Mouse (Mus musculus): ENCODE data around the gene Cnih4.

Cnih4 gene

DNA sequence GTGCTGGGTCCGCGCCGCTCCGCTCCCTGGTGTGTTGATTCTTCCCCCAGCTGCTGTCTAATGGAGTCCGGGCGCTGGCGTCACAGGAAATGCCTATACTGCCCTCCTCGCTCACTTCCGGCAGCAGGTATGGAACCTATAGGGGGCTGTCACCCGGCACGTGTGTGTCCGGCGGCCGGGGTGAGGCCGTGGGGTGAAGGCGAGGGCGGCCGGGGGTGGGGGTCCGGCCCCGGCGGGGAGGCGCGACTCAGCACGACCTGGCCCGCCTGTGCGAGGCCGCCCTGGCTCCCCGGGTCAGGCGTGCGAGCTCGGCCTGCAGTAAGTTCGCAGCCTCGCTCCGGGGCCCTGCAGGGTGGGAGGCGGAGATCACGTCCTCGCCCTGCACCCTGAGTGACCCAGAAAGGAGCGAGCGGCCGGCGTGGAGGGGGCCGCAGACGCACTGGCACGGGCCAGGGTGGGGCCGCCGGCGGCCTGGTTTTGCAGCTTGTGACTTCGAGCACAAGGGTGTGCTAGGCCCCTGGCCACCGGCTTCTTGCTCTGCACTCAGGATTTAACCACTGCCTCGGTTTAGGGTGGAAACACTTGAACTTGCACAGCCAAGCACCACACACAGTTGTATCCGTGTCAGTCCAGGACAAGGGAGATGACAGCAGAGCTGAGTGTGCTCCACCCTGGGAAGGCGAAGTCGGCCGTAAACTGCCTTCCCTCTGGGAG is 67.6 kb downstream of the Cnih4 start, which contains the start of gene Wdr26:
Gene Wdr26 (minus strand): TSS at position 82 of the 714 bp plus-strand sequence.
- DNase-seq, result peak; percentile 76 to 78

DNA sequence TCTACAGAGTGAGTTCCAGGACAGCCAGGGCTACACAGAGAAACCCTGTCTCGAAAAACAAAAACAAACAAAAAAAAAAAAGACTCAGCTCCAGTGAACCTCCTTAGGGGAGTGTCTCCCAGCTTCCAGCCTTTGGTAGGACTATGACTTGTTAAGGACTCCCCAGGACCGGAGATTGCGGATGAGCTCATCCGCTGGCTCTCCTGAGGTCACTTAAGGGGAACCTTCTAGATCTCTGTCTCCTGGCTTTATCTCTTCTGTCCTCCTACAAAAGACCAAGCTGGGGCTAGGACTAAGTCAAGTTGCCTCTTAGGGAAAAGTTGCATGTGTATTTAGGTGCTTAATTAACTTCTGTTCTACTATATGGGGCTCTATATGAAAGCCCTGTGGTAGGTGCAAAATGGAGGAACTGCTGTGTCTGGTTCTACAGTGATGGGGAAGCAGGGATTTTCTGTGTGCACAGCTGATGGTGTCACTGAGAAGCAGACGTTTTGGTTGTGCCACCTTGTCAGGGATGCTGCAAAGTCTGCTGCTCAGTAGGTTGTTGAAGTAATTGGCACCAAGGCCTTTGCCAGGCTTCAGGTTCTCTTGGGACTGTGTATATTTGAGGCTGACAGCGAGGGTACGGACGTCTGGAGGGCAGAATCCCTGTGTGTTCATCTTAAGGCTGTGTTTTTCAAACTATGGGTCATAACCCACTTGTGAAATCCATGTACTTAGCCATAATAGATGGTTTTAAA is 70.0 kb downstream of the Cnih4 start:
- no peak for DNase-seq

DNA sequence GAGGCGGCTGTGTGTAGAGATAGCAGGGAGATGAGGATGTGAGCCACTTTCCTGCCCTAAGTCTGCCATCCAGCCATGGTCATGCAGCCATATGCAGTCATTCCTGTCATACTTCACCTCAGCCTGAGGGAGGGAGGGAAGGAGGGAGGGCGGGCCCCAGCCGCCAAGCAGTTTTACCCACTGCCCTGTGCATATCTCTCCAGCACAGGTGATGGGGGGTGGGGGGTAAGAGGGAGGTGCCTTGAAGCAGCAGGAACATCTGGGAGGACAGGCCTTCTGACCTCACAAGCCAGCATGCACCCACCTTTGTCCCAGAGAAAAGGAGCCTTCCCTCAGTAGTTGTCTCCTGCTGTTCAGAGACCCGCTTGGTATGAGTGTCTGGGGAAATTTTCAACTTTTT is 71.8 kb downstream of the Cnih4 start:
- DNase-seq, result no peak
